Mouse (Mus musculus): ENCODE measurements around the gene Gm19402. TPM values are rescaled to one million over a fixed set of nuclear protein-coding genes. Genes with fewer than 3 reads are reported as not detected.
"Not testable (repeated sequence)": the region's sequence is repeated elsewhere in the genome, so short reads cannot be mapped to it uniquely, and the experiment has no call there.

The Gm19402 gene
- not detected in 2 replicates for polyA plus RNA-seq (2014; fragmentation: Nextera tagmentation; extraction: Ambion mirVana)

DNA sequence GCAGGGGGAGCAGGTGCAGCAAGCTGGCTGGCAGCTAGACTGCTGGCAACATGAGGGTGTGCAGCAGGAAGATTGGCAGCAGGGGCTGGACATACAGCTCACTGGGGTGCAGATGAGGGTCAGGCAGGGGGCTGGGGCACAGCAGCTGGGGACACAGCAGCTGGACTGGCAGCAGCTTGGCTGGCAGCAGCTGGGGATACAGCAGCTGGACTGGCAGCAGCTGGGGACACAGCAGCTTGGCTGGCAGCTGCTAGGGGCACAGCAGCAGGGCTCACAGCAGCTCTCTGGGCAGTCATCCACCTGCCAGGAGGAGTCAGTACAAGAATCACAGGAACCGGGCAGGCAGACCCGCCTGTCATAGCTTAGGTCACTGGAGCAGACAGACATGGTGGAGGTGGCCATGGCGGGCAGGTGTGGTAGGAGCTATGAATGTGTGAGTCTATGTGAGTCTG is at the start of gene Gm19402:
Gene Gm19402 (minus strand): TSS at position 402 of the 452 bp plus-strand sequence.
- H3K4me3 ChIP-seq (ENCODE audit: low read depth, low read length); H3K4me1 ChIP-seq (ENCODE audit: control insufficient read depth, insufficient read depth, low read length); H3K9me3 ChIP-seq (replicated peaks; ENCODE audit: control insufficient read depth, low read length); H3K4me2 ChIP-seq; ATAC-seq (replicated peaks; ENCODE audit: insufficient number of reproducible peaks, low FRiP score, low TSS enrichment); H3K9ac ChIP-seq (ENCODE audit: low read depth, low read length); H3K27ac ChIP-seq (ENCODE audit: low read depth, low read length); H3K36me3 ChIP-seq (ENCODE audit: control insufficient read depth, insufficient read depth, low read length): not testable (repeated sequence)
- peaks cover 44% of the 10 kb centered on the region for H3K27me3 ChIP-seq (ENCODE audit: control insufficient read depth, insufficient read depth, low read length)
- 55% methylated on average over 3 of the region's 3 CpGs for WGBS (ENCODE audit: insufficient replicate concordance)

GRCm38 (mm10) chr10:77738929-77739328 is 48.4 kb upstream of the Gm19402 start:
- WGBS (ENCODE audit: insufficient replicate concordance) = 78% methylated on average over 4 of the region's 4 CpGs
- no peak for ATAC-seq (replicated peaks; ENCODE audit: insufficient number of reproducible peaks, low FRiP score, low TSS enrichment)
- H3K27ac ChIP-seq (ENCODE audit: low read depth, low read length) = no peak overlapping the region

DNA sequence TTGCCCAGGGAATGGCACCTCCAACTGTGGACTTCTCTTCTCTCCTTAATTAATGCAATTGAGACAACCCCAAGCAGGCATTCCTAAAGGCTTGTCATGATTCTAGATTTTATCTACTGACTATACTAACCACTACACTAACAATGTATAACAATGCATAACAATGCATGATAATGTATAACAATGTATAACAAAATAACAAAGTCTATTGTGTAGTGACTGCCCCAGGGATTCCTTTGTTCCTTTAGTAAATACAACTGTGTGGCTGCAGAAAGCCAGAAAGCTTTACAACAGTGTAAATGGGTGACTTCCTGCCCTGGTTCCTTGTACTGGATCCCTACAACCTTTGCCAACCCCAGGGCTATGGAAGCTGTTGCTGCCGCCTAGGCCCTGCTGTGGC is 45.4 kb upstream of the Gm19402 start:
- H3K9me3 ChIP-seq (replicated peaks; ENCODE audit: control insufficient read depth, low read length) = peaks cover 3% of the 10 kb centered on the region; the same call in 1 of the 2 replicates
- no peaks in the 10 kb centered on the region for H3K36me3 ChIP-seq (ENCODE audit: control insufficient read depth, insufficient read depth, low read length)
- no peak for ATAC-seq (replicated peaks; ENCODE audit: insufficient number of reproducible peaks, low FRiP score, low TSS enrichment)
- no peak overlapping the region for H3K27ac ChIP-seq (ENCODE audit: low read depth, low read length)
- no peaks in the 10 kb centered on the region for H3K4me1 ChIP-seq (ENCODE audit: control insufficient read depth, insufficient read depth, low read length)
- no peak overlapping the region for H3K4me3 ChIP-seq (ENCODE audit: low read depth, low read length)
- no peak overlapping the region for H3K4me2 ChIP-seq
- no peaks in the 10 kb centered on the region for H3K27me3 ChIP-seq (ENCODE audit: control insufficient read depth, insufficient read depth, low read length)
- WGBS (ENCODE audit: insufficient replicate concordance) = 94% methylated on average over 1 of the region's 1 CpGs
- H3K9ac ChIP-seq (ENCODE audit: low read depth, low read length) = no peak overlapping the region

More at GRCm38 (mm10) chr10:77738929-77739328, 48.4 kb upstream of the Gm19402 start:
- no peaks in the 10 kb centered on the region for H3K4me1 ChIP-seq (ENCODE audit: control insufficient read depth, insufficient read depth, low read length)
- H3K9me3 ChIP-seq (replicated peaks; ENCODE audit: control insufficient read depth, low read length) = peaks cover 3% of the 10 kb centered on the region; the same call in 1 of the 2 replicates
- H3K36me3 ChIP-seq (ENCODE audit: control insufficient read depth, insufficient read depth, low read length) = no peaks in the 10 kb centered on the region
- no peak overlapping the region for H3K4me2 ChIP-seq
- no peak overlapping the region for H3K4me3 ChIP-seq (ENCODE audit: low read depth, low read length)
- no peak overlapping the region for H3K9ac ChIP-seq (ENCODE audit: low read depth, low read length)
- no peaks in the 10 kb centered on the region for H3K27me3 ChIP-seq (ENCODE audit: control insufficient read depth, insufficient read depth, low read length)

- Histone ChIP-seq H3K4me1 (ENCODE audit: control insufficient read depth, insufficient read depth, low read length) (no peaks in the 10 kb centered on the region), H3K36me3 (ENCODE audit: control insufficient read depth, insufficient read depth, low read length) (no peaks in the 10 kb centered on the region), H3K9ac (ENCODE audit: low read depth, low read length) (no peak overlapping the region), H3K4me3 (ENCODE audit: low read depth, low read length) (no peak overlapping the region), H3K27ac (ENCODE audit: low read depth, low read length) (no peak overlapping the region), H3K4me2 (no peak overlapping the region), H3K9me3 (replicated peaks; ENCODE audit: control insufficient read depth, low read length) (no peaks in the 10 kb centered on the region), H3K27me3 (ENCODE audit: control insufficient read depth, insufficient read depth, low read length) (no peaks in the 10 kb centered on the region)
- no peak for ATAC-seq (replicated peaks; ENCODE audit: insufficient number of reproducible peaks, low FRiP score, low TSS enrichment)
- WGBS (ENCODE audit: insufficient replicate concordance) = 42% methylated on average over 4 of the region's 4 CpGs
Measured at GRCm38 (mm10) chr10:77729241-77729640, 38.7 kb upstream of the Gm19402 start.

GRCm38 (mm10) chr10:77728280-77728679 is 37.7 kb upstream of the Gm19402 start:
- Histone ChIP-seq H3K4me2 (no peak overlapping the region), H3K9ac (ENCODE audit: low read depth, low read length) (no peak overlapping the region), H3K27ac (ENCODE audit: low read depth, low read length) (no peak overlapping the region), H3K4me1 (ENCODE audit: control insufficient read depth, insufficient read depth, low read length) (no peaks in the 10 kb centered on the region), H3K9me3 (replicated peaks; ENCODE audit: control insufficient read depth, low read length) (no peaks in the 10 kb centered on the region), H3K4me3 (ENCODE audit: low read depth, low read length) (no peak overlapping the region), H3K27me3 (ENCODE audit: control insufficient read depth, insufficient read depth, low read length) (no peaks in the 10 kb centered on the region), H3K36me3 (ENCODE audit: control insufficient read depth, insufficient read depth, low read length) (no peaks in the 10 kb centered on the region)
- WGBS (ENCODE audit: insufficient replicate concordance) = 59% methylated on average over 4 of the region's 4 CpGs
- ATAC-seq (replicated peaks; ENCODE audit: insufficient number of reproducible peaks, low FRiP score, low TSS enrichment) = no peak

GRCm38 (mm10) chr10:77726186-77726585 is 35.6 kb upstream of the Gm19402 start, which contains the start of gene Gm10100:
Gene Gm10100, plus strand, starts transcription at chr10:77726486.
- H3K27me3 ChIP-seq (ENCODE audit: control insufficient read depth, insufficient read depth, low read length) = no peaks in the 10 kb centered on the region
- 38% methylated on average over 3 of the region's 3 CpGs for WGBS (ENCODE audit: insufficient replicate concordance)
- H3K4me2 ChIP-seq = no peak within 1 kb of the TSS
- no peaks in the 10 kb centered on the region for H3K4me1 ChIP-seq (ENCODE audit: control insufficient read depth, insufficient read depth, low read length)
- no peak within 1 kb of the TSS for H3K9ac ChIP-seq (ENCODE audit: low read depth, low read length)
- H3K9me3 ChIP-seq (replicated peaks; ENCODE audit: control insufficient read depth, low read length) = no peaks in the 10 kb centered on the region
- no peak within 1 kb of the TSS for H3K4me3 ChIP-seq (ENCODE audit: low read depth, low read length)
- no peak within 1 kb of the TSS for H3K27ac ChIP-seq (ENCODE audit: low read depth, low read length)
- no peaks in the 10 kb centered on the region for H3K36me3 ChIP-seq (ENCODE audit: control insufficient read depth, insufficient read depth, low read length)
- no peak for ATAC-seq (replicated peaks; ENCODE audit: insufficient number of reproducible peaks, low FRiP score, low TSS enrichment)

DNA sequence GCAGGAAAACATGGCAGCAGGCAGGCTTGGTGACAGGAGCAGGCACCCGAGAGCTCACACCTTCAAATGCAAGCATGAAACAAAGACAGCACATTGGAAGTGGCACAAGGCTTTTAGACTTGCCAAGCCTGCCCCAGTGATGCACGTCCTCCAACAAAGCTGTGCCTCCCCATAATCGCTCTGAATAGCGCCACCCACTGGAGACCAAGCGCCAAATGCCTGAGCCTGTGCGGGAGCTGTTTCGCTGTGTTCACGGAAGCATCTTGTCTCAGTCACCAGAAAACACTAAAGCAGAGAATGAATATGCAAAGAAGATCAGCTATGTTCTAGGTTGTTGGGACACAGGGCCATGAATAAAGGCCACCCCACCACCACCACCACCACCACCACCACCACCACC is 34.3 kb upstream of the Gm19402 start:
- H3K27ac ChIP-seq (ENCODE audit: low read depth, low read length) = no peak overlapping the region
- H3K4me3 ChIP-seq (ENCODE audit: low read depth, low read length) = no peak overlapping the region
- no peak for ATAC-seq (replicated peaks; ENCODE audit: insufficient number of reproducible peaks, low FRiP score, low TSS enrichment)
- 63% methylated on average over 8 of the region's 8 CpGs for WGBS (ENCODE audit: insufficient replicate concordance)
- 0 out of 2 replicates have a peak, but pooled peaks cover 2% of the 10 kb centered on the region for H3K9me3 ChIP-seq (replicated peaks; ENCODE audit: control insufficient read depth, low read length)
- no peaks in the 10 kb centered on the region for H3K36me3 ChIP-seq (ENCODE audit: control insufficient read depth, insufficient read depth, low read length)
- H3K4me1 ChIP-seq (ENCODE audit: control insufficient read depth, insufficient read depth, low read length) = no peaks in the 10 kb centered on the region
- H3K4me2 ChIP-seq = no peak overlapping the region
- no peak overlapping the region for H3K9ac ChIP-seq (ENCODE audit: low read depth, low read length)
- no peaks in the 10 kb centered on the region for H3K27me3 ChIP-seq (ENCODE audit: control insufficient read depth, insufficient read depth, low read length)

GRCm38 (mm10) chr10:77720299-77720698 is 29.7 kb upstream of the Gm19402 start, which contains the start of gene Krtap12-1:
Gene Krtap12-1, plus strand, starts transcription at chr10:77720599.
- H3K27ac ChIP-seq (ENCODE audit: low read depth, low read length); H3K36me3 ChIP-seq (ENCODE audit: control insufficient read depth, insufficient read depth, low read length); H3K4me3 ChIP-seq (ENCODE audit: low read depth, low read length); H3K4me2 ChIP-seq; H3K9me3 ChIP-seq (replicated peaks; ENCODE audit: control insufficient read depth, low read length); H3K4me1 ChIP-seq (ENCODE audit: control insufficient read depth, insufficient read depth, low read length); ATAC-seq (replicated peaks; ENCODE audit: insufficient number of reproducible peaks, low FRiP score, low TSS enrichment); H3K9ac ChIP-seq (ENCODE audit: low read depth, low read length); H3K27me3 ChIP-seq (ENCODE audit: control insufficient read depth, insufficient read depth, low read length): not testable (repeated sequence)
- WGBS (ENCODE audit: insufficient replicate concordance) = 69% methylated on average over 1 of the region's 1 CpGs

GRCm38 (mm10) chr10:77715507-77715906 is 24.9 kb upstream of the Gm19402 start, which contains the start of gene Gm10142:
Gene Gm10142, plus strand, starts transcription at chr10:77715807.
- no peak for ATAC-seq (replicated peaks; ENCODE audit: insufficient number of reproducible peaks, low FRiP score, low TSS enrichment)
- WGBS (ENCODE audit: insufficient replicate concordance) = 86% methylated on average over 1 of the region's 1 CpGs

More at GRCm38 (mm10) chr10:77715507-77715906, 24.9 kb upstream of the Gm19402 start, which contains the start of gene Gm10142:
- Histone ChIP-seq H3K27me3 (ENCODE audit: control insufficient read depth, insufficient read depth, low read length) (no peaks in the 10 kb centered on the region), H3K4me1 (ENCODE audit: control insufficient read depth, insufficient read depth, low read length) (no peaks in the 10 kb centered on the region), H3K36me3 (ENCODE audit: control insufficient read depth, insufficient read depth, low read length) (no peaks in the 10 kb centered on the region), H3K27ac (ENCODE audit: low read depth, low read length) (no peak within 1 kb of the TSS), H3K4me2 (no peak within 1 kb of the TSS), H3K4me3 (ENCODE audit: low read depth, low read length) (no peak within 1 kb of the TSS), H3K9ac (ENCODE audit: low read depth, low read length) (no peak within 1 kb of the TSS), H3K9me3 (replicated peaks; ENCODE audit: control insufficient read depth, low read length) (0 out of 2 replicates have a peak, but pooled peaks cover 2% of the 10 kb centered on the region)

Data from heart, embryonic 11.5 days (tissue).